In genomic region chr8:95025421-95025820, GRCm38 (mm10) we compare ENCODE assay signal across 9 mouse cellular contexts. TPM values are rescaled to one million over a fixed set of nuclear protein-coding genes. Genes with fewer than 3 reads are reported as not detected.
DNase-seq lines count a peak whose midpoint lies in the region; ATAC-seq and TF ChIP-seq lines count a peak whose summit lies in the region.
"Had no signal": no experiment of that assay in that cellular context is flagged by ENCODE, and none has a peak within 500 bp of the region (broad histone marks: within the 10 kb centered on the region; RNA-seq: fewer than 3 reads in every experiment).

No protein-coding gene starts in this region.

- no peaks in the 10 kb centered on the region; the same call in 1 of the 2 replicates for H3K9me3 ChIP-seq in forebrain, embryonic 11.5 days (ENCODE audit: control insufficient read depth, low read length)
- H3K9me3 ChIP-seq in forebrain, embryonic 14.5 days (replicated peaks; ENCODE audit: control insufficient read depth, low read length) = no peaks in the 10 kb centered on the region
- H3K9me3 ChIP-seq in midbrain, embryonic 14.5 days (ENCODE audit: control insufficient read depth, low read length) = no peaks in the 10 kb centered on the region
- H3K9me3 ChIP-seq in midbrain, embryonic 16.5 days (replicated peaks; ENCODE audit: control insufficient read depth, low read length, poor library complexity, severe bottlenecking) = no peaks in the 10 kb centered on the region
- no peaks in the 10 kb centered on the region for H3K9me3 ChIP-seq in stomach, postnatal 0 days (ENCODE audit: control insufficient read depth, low read length)
- no peaks in the 10 kb centered on the region for H3K9me3 ChIP-seq in forebrain, embryonic 16.5 days (ENCODE audit: control insufficient read depth, low read length)

- TF ChIP-seq CTCF in stomach, postnatal 0 days (IDR thresholded peaks at IDR 0.05; ENCODE audit: low read depth) = peak; percentile 63

- no peak overlapping the region for H3K27ac ChIP-seq in forebrain, embryonic 11.5 days (ENCODE audit: low read depth, low read length)
- H3K27ac ChIP-seq in forebrain, embryonic 14.5 days (ENCODE audit: low read depth, low read length) = no peak overlapping the region
- H3K27ac ChIP-seq in midbrain, embryonic 14.5 days (replicated peaks; ENCODE audit: low read depth, low read length) = no peak overlapping the region
- H3K27ac ChIP-seq in midbrain, embryonic 16.5 days (ENCODE audit: low read length) = no peak overlapping the region
- no peak overlapping the region for H3K27ac ChIP-seq in stomach, postnatal 0 days (replicated peaks)
- H3K27ac ChIP-seq in forebrain, embryonic 16.5 days (ENCODE audit: low read length) = no peak overlapping the region

- DNase-seq in forebrain, embryonic 11.5 days (ENCODE audit: low spot score) = peak; percentile 65
- no peak for DNase-seq in forebrain, embryonic 14.5 days (ENCODE audit: low spot score)
- DNase-seq in midbrain, embryonic 14.5 days = peak; percentile 41
- DNase-seq in c-Kit-negative CD71-positive TER-119-positive erythroid progenitor cells, embryonic 14.5 days (ENCODE audit: low read depth, low spot score) = peak; percentile 26
- DNase-seq in stomach, postnatal 0 days (ENCODE audit: low spot score) = peak; percentile 30
- no peak for DNase-seq in adrenal gland, adult 8-10 months

- H3K4me1 ChIP-seq in forebrain, embryonic 11.5 days (replicated peaks; ENCODE audit: control insufficient read depth, insufficient read depth, low read length) = 0 out of 2 replicates have a peak, but pooled peaks cover 2% of the 10 kb centered on the region
- no peaks in the 10 kb centered on the region for H3K4me1 ChIP-seq in forebrain, embryonic 14.5 days (ENCODE audit: control insufficient read depth, insufficient read depth, low read length)
- H3K4me1 ChIP-seq in midbrain, embryonic 14.5 days (ENCODE audit: control insufficient read depth, insufficient read depth, low read length) = no peaks in the 10 kb centered on the region
- H3K4me1 ChIP-seq in midbrain, embryonic 16.5 days (ENCODE audit: control insufficient read depth, insufficient read depth, low read length) = no peaks in the 10 kb centered on the region
- no peaks in the 10 kb centered on the region for H3K4me1 ChIP-seq in stomach, postnatal 0 days (replicated peaks; ENCODE audit: control insufficient read depth, insufficient read depth)
- H3K4me1 ChIP-seq in forebrain, embryonic 16.5 days (replicated peaks; ENCODE audit: control insufficient read depth, insufficient read depth, low read length) = no peaks in the 10 kb centered on the region

- no peak overlapping the region for H3K4me3 ChIP-seq in forebrain, embryonic 11.5 days (ENCODE audit: low read depth, low read length)
- H3K4me3 ChIP-seq in forebrain, embryonic 14.5 days (ENCODE audit: low read depth, low read length) = no peak overlapping the region
- H3K4me3 ChIP-seq in midbrain, embryonic 14.5 days (replicated peaks; ENCODE audit: low read depth, low read length) = no peak overlapping the region
- no peak overlapping the region for H3K4me3 ChIP-seq in midbrain, embryonic 16.5 days (ENCODE audit: low read depth, low read length)
- H3K4me3 ChIP-seq in stomach, postnatal 0 days (ENCODE audit: low read depth, low read length) = no peak overlapping the region
- H3K4me3 ChIP-seq in forebrain, embryonic 16.5 days (replicated peaks; ENCODE audit: low read length) = no peak overlapping the region
- H3K4me3 ChIP-seq: erythroblast, embryonic 14.5 days had no signal

- no peak overlapping the region for H3K4me2 ChIP-seq in forebrain, embryonic 11.5 days (ENCODE audit: low read depth, low read length, severe bottlenecking)
- no peak overlapping the region for H3K4me2 ChIP-seq in forebrain, embryonic 14.5 days (ENCODE audit: low read length)
- H3K4me2 ChIP-seq in midbrain, embryonic 14.5 days (ENCODE audit: low read length) = no peak overlapping the region
- H3K4me2 ChIP-seq in midbrain, embryonic 16.5 days (ENCODE audit: low read length) = no peak overlapping the region
- H3K4me2 ChIP-seq in stomach, postnatal 0 days (replicated peaks; ENCODE audit: low read depth) = no peak overlapping the region
- H3K4me2 ChIP-seq in forebrain, embryonic 16.5 days (ENCODE audit: low read length) = no peak overlapping the region

- H3K27me3 ChIP-seq in forebrain, embryonic 11.5 days (ENCODE audit: control insufficient read depth, insufficient read depth, low read length) = no peaks in the 10 kb centered on the region
- no peaks in the 10 kb centered on the region for H3K27me3 ChIP-seq in forebrain, embryonic 14.5 days (replicated peaks; ENCODE audit: control insufficient read depth, insufficient read depth, low read length)
- no peaks in the 10 kb centered on the region for H3K27me3 ChIP-seq in midbrain, embryonic 14.5 days (ENCODE audit: control insufficient read depth, insufficient read depth, low read length)
- no peaks in the 10 kb centered on the region for H3K27me3 ChIP-seq in midbrain, embryonic 16.5 days (ENCODE audit: control insufficient read depth, insufficient read depth, low read depth, low read length)
- no peaks in the 10 kb centered on the region for H3K27me3 ChIP-seq in stomach, postnatal 0 days (ENCODE audit: control insufficient read depth, insufficient read depth, low read length)
- H3K27me3 ChIP-seq in forebrain, embryonic 16.5 days (replicated peaks; ENCODE audit: control insufficient read depth, insufficient read depth, low read length) = no peaks in the 10 kb centered on the region

- WGBS in forebrain, embryonic 11.5 days = 69% methylated on average over 2 of the region's 2 CpGs
- WGBS in forebrain, embryonic 14.5 days = 74% methylated on average over 2 of the region's 2 CpGs
- WGBS in midbrain, embryonic 14.5 days = 67% methylated on average over 2 of the region's 2 CpGs
- 70% methylated on average over 2 of the region's 2 CpGs for WGBS in midbrain, embryonic 16.5 days
- 67% methylated on average over 2 of the region's 2 CpGs for WGBS in stomach, postnatal 0 days
- WGBS in forebrain, embryonic 16.5 days = 70% methylated on average over 2 of the region's 2 CpGs

- H3K36me3 ChIP-seq in forebrain, embryonic 11.5 days (ENCODE audit: control insufficient read depth, insufficient read depth, low read length) = no peaks in the 10 kb centered on the region
- H3K36me3 ChIP-seq in forebrain, embryonic 14.5 days (ENCODE audit: control insufficient read depth, insufficient read depth, low read length) = no peaks in the 10 kb centered on the region
- no peaks in the 10 kb centered on the region for H3K36me3 ChIP-seq in midbrain, embryonic 14.5 days (ENCODE audit: control insufficient read depth, insufficient read depth, low read length)
- H3K36me3 ChIP-seq in midbrain, embryonic 16.5 days (ENCODE audit: control insufficient read depth, insufficient read depth, low read length) = no peaks in the 10 kb centered on the region
- no peaks in the 10 kb centered on the region for H3K36me3 ChIP-seq in stomach, postnatal 0 days (ENCODE audit: control insufficient read depth, insufficient read depth, low read length)
- H3K36me3 ChIP-seq in forebrain, embryonic 16.5 days (ENCODE audit: control insufficient read depth, insufficient read depth) = no peaks in the 10 kb centered on the region

- H3K9ac ChIP-seq in forebrain, embryonic 11.5 days (ENCODE audit: low read length) = no peak overlapping the region
- H3K9ac ChIP-seq in forebrain, embryonic 14.5 days (ENCODE audit: low read length) = no peak overlapping the region
- H3K9ac ChIP-seq in midbrain, embryonic 14.5 days (replicated peaks; ENCODE audit: low read length) = no peak overlapping the region
- H3K9ac ChIP-seq in midbrain, embryonic 16.5 days (ENCODE audit: low read depth, low read length) = no peak overlapping the region
- no peak overlapping the region for H3K9ac ChIP-seq in stomach, postnatal 0 days (ENCODE audit: low read length)
- no peak overlapping the region for H3K9ac ChIP-seq in forebrain, embryonic 16.5 days (replicated peaks; ENCODE audit: low read depth, low read length)

- no peak for ATAC-seq in forebrain, embryonic 11.5 days (replicated peaks; ENCODE audit: low FRiP score)
- no peak for ATAC-seq in forebrain, embryonic 14.5 days
- ATAC-seq in midbrain, embryonic 14.5 days (ENCODE audit: low FRiP score, low TSS enrichment) = no peak
- no peak for ATAC-seq in midbrain, embryonic 16.5 days
- no peak for ATAC-seq in stomach, postnatal 0 days (ENCODE audit: low FRiP score, low TSS enrichment)
- no peak for ATAC-seq in forebrain, embryonic 16.5 days

- TF ChIP-seq EP300 in stomach, postnatal 0 days (optimal IDR thresholded peaks at IDR 0.05) = no peak

RNA-seq across cellular contexts. Expression of gene Adgrg3, which starts 7.9 kb away (rescaled TPM):
- 2.9 and 3.2 TPM in 2 replicates for polyA plus RNA-seq in forebrain, embryonic 11.5 days (2014; fragmentation: Nextera tagmentation; extraction: Ambion mirVana)
- polyA plus RNA-seq in forebrain, embryonic 14.5 days (2014; fragmentation: Nextera tagmentation; extraction: Ambion mirVana) = 1.2 TPM in 2 replicates
- 0.24 and 1.3 TPM in 2 replicates for polyA plus RNA-seq in midbrain, embryonic 14.5 days (2014; fragmentation: Nextera tagmentation; extraction: Ambion mirVana)
- polyA plus RNA-seq in midbrain, embryonic 16.5 days (2015; fragmentation: Nextera tagmentation; extraction: Ambion mirVana) = 0.56 and 0.64 TPM in 2 replicates
- polyA plus RNA-seq in stomach, postnatal 0 days (2015; fragmentation: Nextera tagmentation; extraction: Ambion mirVana) = 0.61 and 0.92 TPM in 2 replicates
- 1 to 10 TPM; 2.2 to 4.1 (median 3.1) TPM for total RNA-seq in adrenal gland, adult 8-10 months (2022)
- polyA plus RNA-seq in forebrain, embryonic 16.5 days (2015; fragmentation: Nextera tagmentation; extraction: Ambion mirVana) = 0.93 and 1.1 TPM in 2 replicates

RNA-seq across cellular contexts. Expression of gene Drc7, which starts 29.5 kb away (rescaled TPM):
- polyA plus RNA-seq in forebrain, embryonic 11.5 days (2014; fragmentation: Nextera tagmentation; extraction: Ambion mirVana) = 0.12 TPM in 1 of 2 replicates, not detected in the other
- 0.71 and 1.2 TPM in 2 replicates for polyA plus RNA-seq in forebrain, embryonic 14.5 days (2014; fragmentation: Nextera tagmentation; extraction: Ambion mirVana)
- 1.2 TPM in 2 replicates for polyA plus RNA-seq in midbrain, embryonic 14.5 days (2014; fragmentation: Nextera tagmentation; extraction: Ambion mirVana)
- polyA plus RNA-seq in midbrain, embryonic 16.5 days (2015; fragmentation: Nextera tagmentation; extraction: Ambion mirVana) = 2.4 and 2.5 TPM in 2 replicates
- 0.04 TPM in 1 of 2 replicates, not detected in the other for polyA plus RNA-seq in stomach, postnatal 0 days (2015; fragmentation: Nextera tagmentation; extraction: Ambion mirVana)
- not detected for total RNA-seq in adrenal gland, adult 8-10 months (2022)
- 1.1 and 1.3 TPM in 2 replicates for polyA plus RNA-seq in forebrain, embryonic 16.5 days (2015; fragmentation: Nextera tagmentation; extraction: Ambion mirVana)
- polyA plus RNA-seq: erythroblast, embryonic 14.5 days had no signal

RNA-seq across cellular contexts. Expression of gene Adgrg1, which starts 50.9 kb away (rescaled TPM):
- polyA plus RNA-seq in forebrain, embryonic 11.5 days (2014; fragmentation: Nextera tagmentation; extraction: Ambion mirVana) = 177 and 184 TPM in 2 replicates
- polyA plus RNA-seq in forebrain, embryonic 14.5 days (2014; fragmentation: Nextera tagmentation; extraction: Ambion mirVana) = 145 and 157 TPM in 2 replicates
- polyA plus RNA-seq in midbrain, embryonic 14.5 days (2014; fragmentation: Nextera tagmentation; extraction: Ambion mirVana) = 112 and 165 TPM in 2 replicates
- polyA plus RNA-seq in midbrain, embryonic 16.5 days (2015; fragmentation: Nextera tagmentation; extraction: Ambion mirVana) = 147 and 153 TPM in 2 replicates
- polyA plus RNA-seq in stomach, postnatal 0 days (2015; fragmentation: Nextera tagmentation; extraction: Ambion mirVana) = 42.4 and 50.9 TPM in 2 replicates
- total RNA-seq in adrenal gland, adult 8-10 months (2022) = 10 to 100 TPM; 14.6 to 60.9 (median 38.3) TPM
- 132 and 152 TPM in 2 replicates for polyA plus RNA-seq in forebrain, embryonic 16.5 days (2015; fragmentation: Nextera tagmentation; extraction: Ambion mirVana)

RNA-seq across cellular contexts. Expression of gene Katnb1, which starts 55.6 kb away (rescaled TPM):
- polyA plus RNA-seq in forebrain, embryonic 11.5 days (2014; fragmentation: Nextera tagmentation; extraction: Ambion mirVana) = 37.3 and 37.5 TPM in 2 replicates
- polyA plus RNA-seq in forebrain, embryonic 14.5 days (2014; fragmentation: Nextera tagmentation; extraction: Ambion mirVana) = 26.2 and 37.0 TPM in 2 replicates
- polyA plus RNA-seq in midbrain, embryonic 14.5 days (2014; fragmentation: Nextera tagmentation; extraction: Ambion mirVana) = 42.4 and 46.1 TPM in 2 replicates
- polyA plus RNA-seq in midbrain, embryonic 16.5 days (2015; fragmentation: Nextera tagmentation; extraction: Ambion mirVana) = 43.4 and 50.2 TPM in 2 replicates
- polyA plus RNA-seq in stomach, postnatal 0 days (2015; fragmentation: Nextera tagmentation; extraction: Ambion mirVana) = 11.6 and 12.4 TPM in 2 replicates
- 10 to 100 TPM; 13.8 to 23.6 (median 16.1) TPM for total RNA-seq in adrenal gland, adult 8-10 months (2022)
- 47.3 and 49.9 TPM in 2 replicates for polyA plus RNA-seq in forebrain, embryonic 16.5 days (2015; fragmentation: Nextera tagmentation; extraction: Ambion mirVana)

Comparison
In these comparisons a context has a peak if more than half of its experiments do, and no peak if none do; other contexts are left out.
1. DNase-seq: peak in forebrain, embryonic 11.5 days (single experiment), midbrain, embryonic 14.5 days (single experiment), c-Kit-negative CD71-positive TER-119-positive erythroid progenitor cells, embryonic 14.5 days (single experiment) and stomach, postnatal 0 days (single experiment); none in forebrain, embryonic 14.5 days (single experiment) and adrenal gland, adult 8-10 months (single experiment).